Mouse (Mus musculus): ENCODE data around the gene Il4ra. TPM values are rescaled to one million over a fixed set of nuclear protein-coding genes. Genes with fewer than 3 reads are reported as not detected.

The Il4ra gene
- polyA plus RNA-seq, 1 experiment from 2014 or later, result 5.2 TPM

DNA sequence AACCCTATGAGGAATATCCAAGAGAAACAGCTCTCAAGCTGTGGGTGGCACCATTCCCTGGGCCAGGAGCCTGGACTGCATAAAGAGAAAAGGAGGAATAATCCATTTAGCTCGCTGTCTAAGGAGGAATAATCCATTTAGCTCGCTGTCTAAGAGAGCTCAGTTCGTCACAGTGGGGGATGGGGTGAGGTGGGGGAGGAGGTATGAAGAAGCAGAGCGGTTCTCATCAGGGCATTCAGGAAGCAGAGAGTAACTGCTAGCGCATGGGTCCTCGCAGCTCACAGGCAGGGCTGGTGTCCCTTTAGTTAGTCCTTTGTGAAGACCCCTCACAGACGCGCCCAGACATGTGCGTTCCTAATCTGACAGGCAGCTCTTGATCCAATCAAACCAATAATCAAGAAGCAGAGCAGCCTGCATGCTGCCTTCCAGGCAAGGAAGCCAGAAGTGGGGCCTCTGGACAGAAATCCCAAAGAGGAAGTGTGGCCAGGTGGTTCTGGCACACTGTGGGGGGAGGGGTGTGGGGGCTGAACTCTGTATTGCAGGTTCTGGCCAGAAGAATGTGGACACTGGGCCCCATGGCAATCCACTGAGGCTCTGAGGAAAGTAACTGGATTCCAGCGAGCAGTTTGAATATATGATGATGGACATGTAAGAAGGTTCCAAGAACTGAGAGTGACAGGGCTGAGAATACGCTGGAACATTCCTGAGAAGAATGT lies 9.4 kb upstream of the Il4ra start:
- no peak for ATAC-seq
- no peak overlapping the region for H3K9ac ChIP-seq (ENCODE audit: low read depth, low read length)
- H3K4me2 ChIP-seq (ENCODE audit: low read length), result no peak overlapping the region
- no peak overlapping the region for H3K27ac ChIP-seq (ENCODE audit: low read length)
- no peaks in the 10 kb centered on the region for H3K27me3 ChIP-seq (ENCODE audit: control insufficient read depth, insufficient read depth, low read depth, low read length)
- no peaks in the 10 kb centered on the region for H3K9me3 ChIP-seq (replicated peaks; ENCODE audit: control insufficient read depth, low read length, poor library complexity, severe bottlenecking)
- H3K4me1 ChIP-seq (ENCODE audit: control insufficient read depth, insufficient read depth, low read length), result no peaks in the 10 kb centered on the region
- H3K36me3 ChIP-seq (ENCODE audit: control insufficient read depth, insufficient read depth, low read length), result no peaks in the 10 kb centered on the region
- no peak overlapping the region for H3K4me3 ChIP-seq (ENCODE audit: low read depth, low read length)
- WGBS, result 33% methylated on average over 11 of the region's 11 CpGs

DNA sequence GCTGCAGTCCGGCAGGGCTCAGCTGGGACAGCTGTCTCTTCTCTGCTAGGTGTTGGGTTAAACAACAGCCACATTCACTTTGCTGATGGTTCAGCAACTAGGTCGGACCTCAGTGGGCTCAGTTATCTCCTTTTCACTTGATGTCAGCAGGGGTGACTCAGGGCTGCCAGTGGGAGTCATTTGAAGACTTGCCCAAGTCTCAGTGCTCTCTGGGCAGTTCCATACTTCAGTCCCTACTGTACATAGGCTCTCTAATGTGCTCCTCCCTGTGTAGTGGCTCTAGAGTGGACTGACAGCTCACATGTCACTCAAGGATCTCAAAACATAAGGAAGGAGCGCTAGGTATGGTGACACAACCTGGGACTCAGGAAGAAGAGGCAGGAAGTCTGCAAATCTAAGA lies 8.4 kb upstream of the Il4ra start:
- 78% methylated on average over 3 of the region's 3 CpGs for WGBS
- H3K27ac ChIP-seq (ENCODE audit: low read length), result no peak overlapping the region
- H3K4me1 ChIP-seq (ENCODE audit: control insufficient read depth, insufficient read depth, low read length), result no peaks in the 10 kb centered on the region
- no peaks in the 10 kb centered on the region for H3K9me3 ChIP-seq (replicated peaks; ENCODE audit: control insufficient read depth, low read length, poor library complexity, severe bottlenecking)
- no peak overlapping the region for H3K4me3 ChIP-seq (ENCODE audit: low read depth, low read length)
- no peaks in the 10 kb centered on the region for H3K27me3 ChIP-seq (ENCODE audit: control insufficient read depth, insufficient read depth, low read depth, low read length)
- H3K9ac ChIP-seq (ENCODE audit: low read depth, low read length), result no peak overlapping the region
- ATAC-seq, result no peak
- no peak overlapping the region for H3K4me2 ChIP-seq (ENCODE audit: low read length)
- H3K36me3 ChIP-seq (ENCODE audit: control insufficient read depth, insufficient read depth, low read length), result no peaks in the 10 kb centered on the region

DNA sequence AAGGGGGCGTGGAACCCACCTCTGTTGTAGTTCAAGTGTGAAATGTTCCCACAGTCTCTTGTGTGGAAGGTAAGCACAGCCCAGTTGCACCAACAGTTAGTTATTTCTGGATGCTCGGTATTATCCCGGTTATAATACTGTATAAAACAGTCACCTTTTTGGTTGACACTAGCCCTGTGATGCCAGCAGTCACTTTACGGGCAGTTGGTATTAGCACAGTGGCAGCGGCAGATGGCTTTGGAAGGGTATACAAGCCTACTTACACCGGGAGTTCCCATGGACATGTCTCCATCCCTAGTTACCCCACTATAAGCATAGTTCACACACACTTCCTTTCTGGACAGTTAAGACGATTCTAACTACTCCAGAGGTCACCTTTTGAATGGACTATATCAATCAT lies 6.6 kb upstream of the Il4ra start:
- no peak overlapping the region for H3K27ac ChIP-seq (ENCODE audit: low read length)
- no peaks in the 10 kb centered on the region for H3K36me3 ChIP-seq (ENCODE audit: control insufficient read depth, insufficient read depth, low read length)
- H3K9me3 ChIP-seq (replicated peaks; ENCODE audit: control insufficient read depth, low read length, poor library complexity, severe bottlenecking), result no peaks in the 10 kb centered on the region
- no peak overlapping the region for H3K4me2 ChIP-seq (ENCODE audit: low read length)
- no peak overlapping the region for H3K9ac ChIP-seq (ENCODE audit: low read depth, low read length)
- 93% methylated on average over 7 of the region's 7 CpGs for WGBS
- ATAC-seq, result no peak
- no peak overlapping the region for H3K4me3 ChIP-seq (ENCODE audit: low read depth, low read length)
- H3K4me1 ChIP-seq (ENCODE audit: control insufficient read depth, insufficient read depth, low read length), result no peaks in the 10 kb centered on the region
- H3K27me3 ChIP-seq (ENCODE audit: control insufficient read depth, insufficient read depth, low read depth, low read length), result no peaks in the 10 kb centered on the region

DNA sequence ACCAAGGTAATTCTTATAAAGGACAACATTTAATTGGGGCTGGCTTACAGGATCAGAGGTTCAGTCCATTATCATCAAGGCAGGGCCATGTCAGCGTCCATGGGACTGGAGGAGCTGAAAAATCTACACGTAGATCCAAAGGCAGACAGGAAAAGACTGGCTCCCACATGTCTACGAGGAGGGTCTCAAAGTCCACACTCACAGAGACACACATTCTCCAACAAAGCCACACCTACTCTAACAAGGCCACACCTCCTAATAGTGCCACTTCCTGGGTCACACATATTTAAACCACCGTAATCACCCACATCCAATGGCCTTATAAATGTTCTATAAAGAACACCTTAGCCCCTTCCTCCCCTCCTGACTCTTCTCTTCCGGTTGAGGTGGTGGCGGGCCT lies 5.2 kb upstream of the Il4ra start:
- Histone ChIP-seq H3K4me3 (ENCODE audit: low read depth, low read length) (no peak overlapping the region), H3K27me3 (ENCODE audit: control insufficient read depth, insufficient read depth, low read depth, low read length) (peaks cover 5% of the 10 kb centered on the region), H3K4me1 (ENCODE audit: control insufficient read depth, insufficient read depth, low read length) (peaks cover 4% of the 10 kb centered on the region; the same call in 1 of the 2 replicates), H3K9ac (ENCODE audit: low read depth, low read length) (no peak overlapping the region), H3K9me3 (replicated peaks; ENCODE audit: control insufficient read depth, low read length, poor library complexity, severe bottlenecking) (no peaks in the 10 kb centered on the region), H3K27ac (ENCODE audit: low read length) (no peak overlapping the region), H3K36me3 (ENCODE audit: control insufficient read depth, insufficient read depth, low read length) (no peaks in the 10 kb centered on the region), H3K4me2 (ENCODE audit: low read length) (no peak overlapping the region)
- WGBS, result 89% methylated on average over 6 of the region's 6 CpGs
- no peak for ATAC-seq

DNA sequence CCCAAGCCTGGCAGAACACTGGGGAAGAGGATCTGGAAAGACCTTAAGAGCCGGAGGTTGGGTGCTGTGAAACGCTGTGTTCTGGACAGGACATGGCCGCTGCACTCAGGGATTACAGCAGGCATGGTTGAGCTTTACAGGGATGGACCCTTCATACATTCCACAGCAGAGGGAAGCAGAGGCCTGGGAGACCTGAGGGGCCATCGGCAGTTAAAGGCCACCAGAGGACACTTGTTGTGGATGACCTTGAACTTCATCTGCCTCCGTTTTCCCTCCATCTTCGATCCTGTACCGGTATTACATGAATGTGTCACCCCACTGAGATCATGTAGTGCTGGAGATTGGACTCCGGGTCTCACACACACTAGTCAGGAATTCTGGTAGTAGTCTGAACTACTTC lies 2.0 kb upstream of the Il4ra start:
- no peak overlapping the region for H3K4me2 ChIP-seq (ENCODE audit: low read length)
- WGBS, result 78% methylated on average over 8 of the region's 8 CpGs
- peaks cover 4% of the 10 kb centered on the region; the same call in 1 of the 2 replicates for H3K4me1 ChIP-seq (ENCODE audit: control insufficient read depth, insufficient read depth, low read length)
- H3K4me3 ChIP-seq (ENCODE audit: low read depth, low read length), result no peak overlapping the region
- H3K27ac ChIP-seq (ENCODE audit: low read length), result no peak overlapping the region
- no peaks in the 10 kb centered on the region for H3K36me3 ChIP-seq (ENCODE audit: control insufficient read depth, insufficient read depth, low read length)
- no peak overlapping the region for H3K9ac ChIP-seq (ENCODE audit: low read depth, low read length)
- peaks cover 7% of the 10 kb centered on the region for H3K27me3 ChIP-seq (ENCODE audit: control insufficient read depth, insufficient read depth, low read depth, low read length)
- no peaks in the 10 kb centered on the region for H3K9me3 ChIP-seq (replicated peaks; ENCODE audit: control insufficient read depth, low read length, poor library complexity, severe bottlenecking)
- ATAC-seq, result no peak

DNA sequence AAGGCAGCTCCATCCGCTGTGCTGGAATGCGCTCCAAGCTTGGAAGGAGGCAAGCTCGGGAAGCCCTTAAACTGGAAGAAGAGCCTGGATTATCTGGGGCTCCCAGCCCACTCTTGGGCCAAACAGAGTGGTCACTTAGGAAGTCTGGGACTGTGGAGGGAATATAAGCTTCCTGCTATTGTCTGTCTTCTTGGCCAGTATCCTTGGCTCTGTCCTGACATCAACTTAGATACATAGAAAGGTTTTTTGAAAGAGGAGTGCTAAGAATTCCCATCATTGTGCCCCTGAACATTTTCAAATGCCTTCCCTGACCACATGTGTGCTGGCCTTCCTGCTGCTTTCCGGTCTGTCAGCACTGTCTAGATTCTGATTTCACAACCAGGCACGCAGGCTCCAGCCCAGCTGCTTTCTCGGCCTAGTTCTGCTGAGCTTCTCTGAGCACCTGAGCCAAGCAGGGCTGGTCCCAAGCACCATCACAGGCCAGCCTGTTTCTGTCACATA lies 989 bp upstream of the Il4ra start:
- peaks cover 7% of the 10 kb centered on the region for H3K27me3 ChIP-seq (ENCODE audit: control insufficient read depth, insufficient read depth, low read depth, low read length)
- H3K27ac ChIP-seq (ENCODE audit: low read length), result no peak overlapping the region
- no peaks in the 10 kb centered on the region for H3K36me3 ChIP-seq (ENCODE audit: control insufficient read depth, insufficient read depth, low read length)
- H3K4me3 ChIP-seq (ENCODE audit: low read depth, low read length), result no peak overlapping the region
- H3K9me3 ChIP-seq (replicated peaks; ENCODE audit: control insufficient read depth, low read length, poor library complexity, severe bottlenecking), result no peaks in the 10 kb centered on the region
- ATAC-seq, result no peak
- 74% methylated on average over 6 of the region's 6 CpGs for WGBS
- H3K9ac ChIP-seq (ENCODE audit: low read depth, low read length), result no peak overlapping the region
- H3K4me1 ChIP-seq (ENCODE audit: control insufficient read depth, insufficient read depth, low read length), result peaks cover 4% of the 10 kb centered on the region; the same call in 1 of the 2 replicates
- H3K4me2 ChIP-seq (ENCODE audit: low read length), result no peak overlapping the region

DNA sequence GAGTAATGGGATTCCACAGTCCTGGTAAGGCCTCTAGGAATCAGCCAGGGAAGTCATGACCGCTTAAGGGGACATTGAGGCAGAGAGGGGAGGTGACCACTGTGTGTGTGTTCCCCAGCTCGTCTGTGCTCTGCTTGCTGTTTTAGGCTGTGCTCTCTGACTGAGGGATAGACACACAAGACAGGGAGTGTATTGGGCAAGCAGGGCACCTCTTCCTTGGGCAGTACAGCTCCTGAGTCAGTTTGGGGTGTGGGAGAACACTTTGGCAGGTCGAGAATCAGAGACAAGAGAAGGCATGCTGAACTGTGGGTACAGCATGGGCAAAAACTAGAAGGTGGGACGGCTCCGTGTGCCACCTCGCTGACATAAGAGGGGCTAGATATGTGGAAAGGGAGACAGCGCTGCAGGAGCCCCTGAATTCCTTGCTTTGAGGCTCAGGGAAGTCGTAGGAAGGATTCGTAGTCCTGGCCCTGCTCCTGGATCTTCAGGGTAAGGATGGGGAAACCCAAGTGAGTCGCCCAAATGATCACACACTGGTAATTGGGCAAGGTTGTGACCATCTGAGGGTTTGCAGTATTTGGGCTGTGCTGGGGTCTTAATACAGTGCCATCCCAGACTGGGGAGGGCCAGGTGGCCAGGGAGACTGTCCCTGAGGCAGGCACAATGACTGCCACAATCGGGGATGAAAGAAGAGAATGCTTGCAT lies 1.1 kb downstream of the Il4ra start:
- no peak for ATAC-seq
- no peaks in the 10 kb centered on the region for H3K36me3 ChIP-seq (ENCODE audit: control insufficient read depth, insufficient read depth, low read length)
- no peak overlapping the region for H3K27ac ChIP-seq (ENCODE audit: low read length)
- no peak overlapping the region for H3K9ac ChIP-seq (ENCODE audit: low read depth, low read length)
- no peaks in the 10 kb centered on the region for H3K9me3 ChIP-seq (replicated peaks; ENCODE audit: control insufficient read depth, low read length, poor library complexity, severe bottlenecking)
- WGBS, result 76% methylated on average over 11 of the region's 11 CpGs
- peaks cover 4% of the 10 kb centered on the region; the same call in 1 of the 2 replicates for H3K4me1 ChIP-seq (ENCODE audit: control insufficient read depth, insufficient read depth, low read length)
- H3K4me3 ChIP-seq (ENCODE audit: low read depth, low read length), result peak overlapping the region; percentile 52
- H3K27me3 ChIP-seq (ENCODE audit: control insufficient read depth, insufficient read depth, low read depth, low read length), result peaks cover 7% of the 10 kb centered on the region
- peak overlapping the region; percentile 89 for H3K4me2 ChIP-seq (ENCODE audit: low read length)

DNA sequence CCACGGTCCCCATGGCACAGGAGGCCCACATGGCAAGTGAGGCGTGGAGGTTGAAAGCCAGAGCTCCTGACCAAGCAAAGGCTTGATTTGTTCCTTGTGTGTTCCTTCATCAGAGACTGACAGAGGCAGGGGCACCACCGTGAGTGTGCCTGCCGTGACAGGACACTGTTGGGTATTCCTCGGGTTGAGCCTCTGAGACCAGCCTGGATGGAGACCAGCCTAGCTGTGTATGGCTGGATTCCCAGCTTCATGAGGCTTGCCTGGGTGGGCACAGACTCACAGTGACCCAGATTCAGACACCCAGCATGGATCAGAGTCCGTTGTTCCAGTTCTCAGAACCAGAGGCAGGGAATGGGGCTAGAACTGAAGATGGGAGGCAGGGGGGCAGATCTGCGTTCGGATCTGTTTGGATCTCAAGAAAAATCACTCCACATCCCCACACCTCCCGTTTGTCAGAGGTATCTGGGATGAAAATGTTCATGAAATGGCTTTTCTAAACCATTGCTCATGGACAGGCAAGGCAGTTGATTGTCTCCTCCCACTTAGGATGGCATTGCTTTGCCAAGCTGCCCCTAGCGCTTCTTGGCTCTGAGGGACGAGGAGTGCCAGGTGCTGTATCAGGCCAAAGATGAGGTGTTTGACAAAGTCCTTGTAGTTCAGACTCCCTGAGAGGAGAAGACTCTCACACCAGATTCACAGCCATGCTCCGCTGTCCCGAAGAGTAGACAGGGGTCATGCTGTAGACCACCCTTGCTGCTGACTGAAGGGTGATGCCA lies 1.9 kb downstream of the Il4ra start:
- peaks cover 7% of the 10 kb centered on the region for H3K27me3 ChIP-seq (ENCODE audit: control insufficient read depth, insufficient read depth, low read depth, low read length)
- H3K9ac ChIP-seq (ENCODE audit: low read depth, low read length), result no peak overlapping the region
- no peak overlapping the region for H3K4me2 ChIP-seq (ENCODE audit: low read length)
- WGBS, result 81% methylated on average over 13 of the region's 13 CpGs
- no peaks in the 10 kb centered on the region for H3K36me3 ChIP-seq (ENCODE audit: control insufficient read depth, insufficient read depth, low read length)
- H3K27ac ChIP-seq (ENCODE audit: low read length), result no peak overlapping the region
- ATAC-seq, result no peak
- H3K4me3 ChIP-seq (ENCODE audit: low read depth, low read length), result no peak overlapping the region
- H3K4me1 ChIP-seq (ENCODE audit: control insufficient read depth, insufficient read depth, low read length), result peaks cover 8% of the 10 kb centered on the region; the same call in 1 of the 2 replicates
- no peaks in the 10 kb centered on the region for H3K9me3 ChIP-seq (replicated peaks; ENCODE audit: control insufficient read depth, low read length, poor library complexity, severe bottlenecking)
